Mouse (Mus musculus): ENCODE results near the gene Usp13.

Gene Usp13

GRCm38 (mm10) chr3:32939802-32940501 lies 122.6 kb downstream of the Usp13 start:
- DNase-seq (ENCODE audit: low spot score in 2 of 2), result no peak

- no peak for DNase-seq (ENCODE audit: low spot score in 2 of 2)
These were observed 130.1 kb downstream of the Usp13 start for GRCm38 (mm10) chr3:32947486-32947885.

GRCm38 (mm10) chr3:32951382-32951781 lies 134.0 kb downstream of the Usp13 start:
- no peak for DNase-seq (ENCODE audit: low spot score in 2 of 2)

GRCm38 (mm10) chr3:32961494-32961893 lies 144.1 kb downstream of the Usp13 start:
- DNase-seq (ENCODE audit: low spot score in 2 of 2), result no peak

GRCm38 (mm10) chr3:32965528-32965927 lies 148.2 kb downstream of the Usp13 start:
- no peak for DNase-seq (ENCODE audit: low spot score in 2 of 2)

GRCm38 (mm10) chr3:32968671-32969425 lies 151.5 kb downstream of the Usp13 start:
- no peak for DNase-seq (ENCODE audit: low spot score in 2 of 2)

GRCm38 (mm10) chr3:32970257-32970656 lies 152.9 kb downstream of the Usp13 start:
- DNase-seq (ENCODE audit: low spot score in 2 of 2), result no peak

- DNase-seq (ENCODE audit: low spot score in 2 of 2), result no peak
These were observed 161.9 kb downstream of the Usp13 start for GRCm38 (mm10) chr3:32979238-32979637.

- no peak for DNase-seq (ENCODE audit: low spot score in 2 of 2)
These were observed 162.6 kb downstream of the Usp13 start for GRCm38 (mm10) chr3:32979981-32980380.

GRCm38 (mm10) chr3:32985141-32985540 lies 167.8 kb downstream of the Usp13 start:
- no peak for DNase-seq (ENCODE audit: low spot score in 2 of 2)

All from thymus, postnatal 10 days (tissue).